In genomic region chr19:34733020-34733419, GRCm38 (mm10) we compare ENCODE assay signal across 22 mouse cellular contexts. TPM values are rescaled to one million over a fixed set of nuclear protein-coding genes. Genes with fewer than 3 reads are reported as not detected.
A peak's percentile ranks its signal among the peaks of the same experiment; 100 is the strongest.
DNase-seq lines count a peak whose midpoint lies in the region; ATAC-seq and TF ChIP-seq lines count a peak whose summit lies in the region.
"Had no signal": no experiment of that assay in that cellular context is flagged by ENCODE, and none has a peak within 500 bp of the region (broad histone marks: within the 10 kb centered on the region; RNA-seq: fewer than 3 reads in every experiment).

No protein-coding gene starts in this region.

- no peak overlapping the region for H3K4me3 ChIP-seq in kidney, postnatal 0 days (replicated peaks; ENCODE audit: low read depth, low read length)
- no peak overlapping the region for H3K4me3 ChIP-seq in lung, postnatal 0 days (ENCODE audit: low read depth, low read length)
- H3K4me3 ChIP-seq in lung, adult 2 months (replicated peaks; ENCODE audit: extremely low read depth, low read depth, low read length) = no peak overlapping the region
- H3K4me3 ChIP-seq in small intestine, adult 2 months (ENCODE audit: low read depth, low read length) = no peak overlapping the region
- H3K4me3 ChIP-seq: embryonic facial prominence, embryonic 15.5 days; hindbrain, embryonic 12.5 days; liver, embryonic 13.5 days; megakaryocyte, embryonic 14.5 days; neural tube, embryonic 13.5 days; stomach, embryonic 15.5 days had no signal

- TF ChIP-seq EP300 in lung, postnatal 0 days (IDR thresholded peaks at IDR 0.05) = peak; percentile 42; the same call in 1 of the 2 replicates

- H3K27ac ChIP-seq in kidney, postnatal 0 days = no peak overlapping the region
- H3K27ac ChIP-seq in lung, postnatal 0 days (ENCODE audit: low read length) = no peak overlapping the region
- H3K27ac ChIP-seq in small intestine, adult 2 months (ENCODE audit: insufficient read depth, low read depth, low read length) = peak overlapping the region; percentile 63; the same call in 1 of the 2 replicates
- H3K27ac ChIP-seq: embryonic facial prominence, embryonic 15.5 days; hindbrain, embryonic 12.5 days; liver, embryonic 13.5 days; neural tube, embryonic 13.5 days; stomach, embryonic 15.5 days had no signal

- DNase-seq in heart, adult 8-10 months (ENCODE audit: low spot score) = peak; percentile 28
- DNase-seq in heart, postnatal 4 days = no peak
- peak; percentile 44 for DNase-seq in kidney, postnatal 0 days (ENCODE audit: low spot score)
- no peak for DNase-seq in kidney, adult 18-20 months
- DNase-seq in lung, postnatal 0 days (ENCODE audit: low spot score) = peak; percentile 69
- no peak for DNase-seq in lung, adult 2 months
- no peak for DNase-seq in left cerebral cortex, postnatal 36 days (ENCODE audit: low spot score in 2 of 2)
- DNase-seq: adrenal gland, postnatal 25 days; cerebellum, adult 9-10 months; layer of hippocampus, adult 9-11 months; liver, embryonic 13.5 days; lung, embryonic 14.5 days; midbrain, embryonic 14.5 days; thymus, adult 2 months; thymus, postnatal 4 days had no signal

- no peaks in the 10 kb centered on the region; the same call in 1 of the 2 replicates for H3K4me1 ChIP-seq in kidney, postnatal 0 days (replicated peaks; ENCODE audit: insufficient read depth, low read length)
- H3K4me1 ChIP-seq in lung, postnatal 0 days (ENCODE audit: insufficient read depth, low read depth, low read length) = no peaks in the 10 kb centered on the region
- H3K4me1 ChIP-seq in lung, adult 2 months (ENCODE audit: control insufficient read depth, insufficient read depth, low read length) = no peaks in the 10 kb centered on the region; the same call in none of the 2 replicates
- peaks cover 3% of the 10 kb centered on the region; the same call in 1 of the 2 replicates for H3K4me1 ChIP-seq in small intestine, adult 2 months (ENCODE audit: control insufficient read depth, insufficient read depth, insufficient read length, low read length)
- H3K4me1 ChIP-seq: embryonic facial prominence, embryonic 15.5 days; hindbrain, embryonic 12.5 days; neural tube, embryonic 13.5 days; stomach, embryonic 15.5 days had no signal

- H3K9ac ChIP-seq in kidney, postnatal 0 days (ENCODE audit: low read depth, low read length) = no peak overlapping the region
- no peak overlapping the region for H3K9ac ChIP-seq in lung, postnatal 0 days (replicated peaks; ENCODE audit: low read depth)
- H3K9ac ChIP-seq: embryonic facial prominence, embryonic 15.5 days; hindbrain, embryonic 12.5 days; liver, embryonic 13.5 days; lung, embryonic 14.5 days; neural tube, embryonic 13.5 days; stomach, embryonic 15.5 days had no signal

- H3K9me3 ChIP-seq in kidney, postnatal 0 days (replicated peaks; ENCODE audit: low read length) = no peaks in the 10 kb centered on the region
- no peaks in the 10 kb centered on the region for H3K9me3 ChIP-seq in lung, postnatal 0 days (ENCODE audit: low read length)
- H3K9me3 ChIP-seq: embryonic facial prominence, embryonic 15.5 days; hindbrain, embryonic 12.5 days; liver, embryonic 13.5 days; megakaryocyte, embryonic 14.5 days; neural tube, embryonic 13.5 days; stomach, embryonic 15.5 days had no signal

- ATAC-seq in kidney, postnatal 0 days (replicated peaks; ENCODE audit: low FRiP score, low read depth) = no peak; the same call in 1 of the 2 replicates
- ATAC-seq in lung, postnatal 0 days = peak; percentile 85
- ATAC-seq: forebrain, embryonic 14.5 days had no signal

- TF ChIP-seq POLR2A in lung, adult 2 months (IDR thresholded peaks at IDR 0.05; ENCODE audit: borderline replicate concordance, extremely low read depth, low read depth, low read length) = no peak
- TF ChIP-seq POLR2A in small intestine, adult 2 months (IDR thresholded peaks at IDR 0.05; ENCODE audit: low read depth, low read length) = no peak

- no peak overlapping the region for H3K4me2 ChIP-seq in kidney, postnatal 0 days (ENCODE audit: low read length)
- H3K4me2 ChIP-seq in lung, postnatal 0 days (replicated peaks; ENCODE audit: low read depth, low read length) = no peak overlapping the region
- H3K4me2 ChIP-seq: embryonic facial prominence, embryonic 15.5 days; hindbrain, embryonic 12.5 days; liver, embryonic 13.5 days; lung, embryonic 14.5 days; neural tube, embryonic 13.5 days; stomach, embryonic 15.5 days had no signal

- 60% methylated on average over 3 of the region's 3 CpGs for WGBS in kidney, postnatal 0 days
- WGBS in lung, postnatal 0 days = 39% methylated on average over 3 of the region's 3 CpGs
- WGBS in lung, adult 2 months = 56% methylated on average over 3 of the region's 3 CpGs
- WGBS in small intestine, adult 2 months = 72% methylated on average over 3 of the region's 3 CpGs

- H3K36me3 ChIP-seq in kidney, postnatal 0 days (ENCODE audit: insufficient read depth, low read length) = no peaks in the 10 kb centered on the region
- H3K36me3 ChIP-seq in lung, postnatal 0 days (ENCODE audit: insufficient read depth, low read length) = no peaks in the 10 kb centered on the region
- no peaks in the 10 kb centered on the region for H3K36me3 ChIP-seq in small intestine, adult 2 months (ENCODE audit: control insufficient read depth, insufficient read depth, low read length)
- H3K36me3 ChIP-seq: embryonic facial prominence, embryonic 15.5 days; hindbrain, embryonic 12.5 days; liver, embryonic 13.5 days; neural tube, embryonic 13.5 days; stomach, embryonic 15.5 days had no signal

- H3K27me3 ChIP-seq in kidney, postnatal 0 days (ENCODE audit: insufficient read depth, low read length) = no peaks in the 10 kb centered on the region
- no peaks in the 10 kb centered on the region for H3K27me3 ChIP-seq in lung, postnatal 0 days (replicated peaks; ENCODE audit: insufficient read depth, low read length)
- H3K27me3 ChIP-seq in small intestine, adult 2 months (ENCODE audit: control insufficient read depth, insufficient read depth, low read length) = no peaks in the 10 kb centered on the region
- H3K27me3 ChIP-seq: embryonic facial prominence, embryonic 15.5 days; hindbrain, embryonic 12.5 days; liver, embryonic 13.5 days; megakaryocyte, embryonic 14.5 days; neural tube, embryonic 13.5 days; stomach, embryonic 15.5 days had no signal

- TF ChIP-seq CTCF in kidney, postnatal 0 days (IDR thresholded peaks at IDR 0.05; ENCODE audit: low read depth) = no peak
- TF ChIP-seq CTCF in lung, postnatal 0 days (IDR thresholded peaks at IDR 0.05) = no peak
- no peak for TF ChIP-seq CTCF in lung, adult 2 months (IDR thresholded peaks at IDR 0.05; ENCODE audit: insufficient read depth, low read length)
- TF ChIP-seq CTCF in small intestine, adult 2 months (IDR thresholded peaks at IDR 0.05; ENCODE audit: extremely low read depth, insufficient read length, insufficient replicate concordance, low read depth, low read length) = no peak

- intact Hi-C loops in left cerebral cortex, postnatal 36 days (cut with DNase I) = no loop called here

RNA-seq across cellular contexts. Expression of gene Slc16a12, which starts 14.1 kb away (rescaled TPM):
- 1 to 10 TPM; 1.2 to 3.3 (median 2.1) TPM for total RNA-seq in heart, adult 8-10 months (2022)
- 10 to 100 TPM; 13.3 to 13.4 TPM for total RNA-seq in heart, postnatal 4 days (2021)
- polyA plus RNA-seq in kidney, postnatal 0 days (2015; fragmentation: Nextera tagmentation; extraction: Ambion mirVana) = 30.1 and 33.6 TPM in 2 replicates
- polyA plus RNA-seq in lung, postnatal 0 days (2015; fragmentation: Nextera tagmentation; extraction: Ambion mirVana) = 8.4 and 9.4 TPM in 2 replicates
- 2.9 and 3.8 TPM in 2 replicates for polyA plus RNA-seq in lung, adult 2 months (2012; rRNA removed)
- polyA plus RNA-seq in small intestine, adult 2 months (2012; rRNA removed) = 1.1 and 1.3 TPM in 2 replicates
- 1 to 10 TPM; 1.8 to 2.7 TPM for total RNA-seq in left cerebral cortex, postnatal 36 days (2021)

Comparison
In these comparisons a context has a peak if more than half of its experiments do, and no peak if none do; other contexts are left out.
1. DNase-seq: peak in heart, adult 8-10 months (single experiment), kidney, postnatal 0 days (single experiment) and lung, postnatal 0 days (single experiment); none in heart, postnatal 4 days (single experiment), kidney, adult 18-20 months (single experiment), lung, adult 2 months (single experiment) and left cerebral cortex, postnatal 36 days (0 of 2).